Mouse (Mus musculus) thymus, adult 2 months (tissue): ENCODE measurements at regions not wholly inside any gene's neighbourhood (a gene's known extent, or its start where the extent isn't known, plus 50 kb on each side); places are given as distances from the start of the nearest gene placed in this dataset.

Experiments
- CTCF ChIP-seq: fragments of 200-500 bp; IDR thresholded peaks from 2 replicates; pipeline ENCODE4 v1.5.1; 2012; ENCODE audit warnings: mild to moderate bottlenecking, control low read depth, low read length, moderate library complexity, borderline replicate concordance; ENCODE audit not compliant: control insufficient read depth, poor library complexity, insufficient read depth; ENCODE audit errors: extremely low read depth
- POLR2A ChIP-seq: fragments of 200-500 bp; IDR thresholded peaks from 2 replicates; pipeline ENCODE4 v1.6.1; 2012; ENCODE audit warnings: mild to moderate bottlenecking, low read length, control low read depth, moderate library complexity; ENCODE audit not compliant: control insufficient read depth, poor library complexity, insufficient read depth; ENCODE audit errors: extremely low read depth

DNA sequence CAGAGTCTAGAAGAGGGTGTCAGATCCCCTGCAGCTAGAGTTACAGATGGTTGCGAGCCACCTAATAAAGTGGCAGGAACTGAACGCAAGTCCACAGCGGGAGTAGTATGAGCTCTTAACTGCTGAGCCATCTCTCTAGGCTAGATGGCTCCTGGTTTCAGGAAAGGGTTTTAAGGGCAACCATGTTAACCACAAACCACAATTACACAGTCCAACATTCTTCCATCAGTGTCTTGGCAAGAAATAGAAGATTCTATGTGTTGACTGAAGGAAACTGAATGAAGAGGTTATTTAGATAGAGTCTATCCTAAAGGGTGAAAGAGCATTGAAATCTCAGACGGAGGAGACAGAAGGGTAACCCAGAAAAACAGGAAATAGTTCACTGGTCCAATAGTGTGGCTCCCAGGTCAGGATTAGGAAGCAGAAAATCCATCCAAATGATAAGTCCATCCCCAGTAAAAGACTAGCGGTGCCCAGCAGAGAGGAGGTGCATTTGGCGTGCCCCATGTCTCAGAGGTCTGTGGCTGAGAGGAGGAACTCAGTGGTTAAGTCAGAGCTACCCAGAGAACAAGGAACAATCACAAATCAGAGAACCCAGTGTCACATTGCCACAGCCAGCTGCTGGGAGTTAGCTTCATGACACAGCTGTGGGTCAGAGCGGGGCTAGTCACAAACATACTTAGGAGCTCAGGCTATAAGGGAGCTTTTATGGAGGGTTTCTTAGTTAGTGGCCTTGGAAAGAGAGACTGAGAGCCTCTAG lies 147.3 kb downstream of the Gm12728 start:
- no peak for TF ChIP-seq POLR2A
- TF ChIP-seq CTCF = no peak
